Mouse (Mus musculus) intestine, embryonic 14.5 days (tissue): Measurements from ENCODE around the gene Slc35e2. TPM values are rescaled to one million over a fixed set of nuclear protein-coding genes. Genes with fewer than 3 reads are reported as not detected.
"Not testable (repeated sequence)": the region's sequence is repeated elsewhere in the genome, so short reads cannot be mapped to it uniquely, and the experiment has no call there.

Experiments
- ATAC-seq: fragments of 200-750 bp; cut with Nextera tagmentation; replicated peaks from 2 replicates; pipeline ENCODE4 v1.8.0; 2017; ENCODE audit warnings: low read depth, moderate number of reproducible peaks, moderate TSS enrichment, moderate library complexity; ENCODE audit not compliant: low FRiP score, low TSS enrichment
- DNase-seq: peaks from one replicate; pipeline ENCODE4 v3.0.0-alpha.2; 2018; ENCODE audit warnings: low spot score
- H3K27ac ChIP-seq: fragments of 300-500 bp; sonication (generic); 2 replicates; pipeline ENCODE4 v1.5.1; 2014; ENCODE audit warnings: low read depth, mild to moderate bottlenecking, control low read depth
- H3K27me3 ChIP-seq: fragments of 300-500 bp; sonication (generic); replicated peaks from 2 replicates; pipeline ENCODE4 v1.6.1; 2014; ENCODE audit warnings: low read length, control low read depth; ENCODE audit not compliant: control insufficient read depth, insufficient read depth
- H3K36me3 ChIP-seq: fragments of 300-500 bp; sonication (generic); 2 replicates; pipeline ENCODE4 v1.6.1; 2014; ENCODE audit warnings: low read length, control low read depth; ENCODE audit not compliant: control insufficient read depth, insufficient read depth
- H3K4me1 ChIP-seq: fragments of 300-500 bp; sonication (generic); replicated peaks from 2 replicates; pipeline ENCODE4 v1.6.1; 2014; ENCODE audit warnings: low read length, control low read depth, mixed read lengths; ENCODE audit not compliant: control insufficient read depth, insufficient read depth
- H3K4me2 ChIP-seq: fragments of 300-500 bp; sonication (generic); 2 replicates; pipeline ENCODE4 v1.6.1; 2014; ENCODE audit warnings: low read length
- H3K4me3 ChIP-seq: fragments of 300-500 bp; sonication (generic); 2 replicates; pipeline ENCODE4 v1.5.1; 2014; ENCODE audit warnings: low read depth, low read length, control low read depth, mixed read lengths
- H3K9ac ChIP-seq: fragments of 300-500 bp; sonication (generic); 2 replicates; pipeline ENCODE4 v1.6.1; 2014; ENCODE audit warnings: mild to moderate bottlenecking, low read length
- H3K9me3 ChIP-seq: fragments of 300-500 bp; sonication (generic); 2 replicates; pipeline ENCODE4 v1.6.1; 2016; ENCODE audit warnings: low read length, control low read depth; ENCODE audit not compliant: control insufficient read depth
- WGBS: fragments of 180-500 bp; shearing (Covaris S2); extraction: QIAGEN DNeasy Blood & Tissue Kit; methylation state at CpG from one replicate; pipeline ENCODE4 v1.1.7; 2014; 5-methylcytosine and 5-hydroxymethylcytosine counted together
- polyA plus RNA-seq: library from polyadenylated mRNA; unstranded; fragments of >200 nt; fragmentation: Nextera tagmentation; extraction: Ambion mirVana; gene quantifications from 2 replicates; pipeline ENCODE4 v1.2.1, GENCODE M21; 2014

The Slc35e2 gene
- polyA plus RNA-seq, 1 experiment from 2014 or later = 8.5 TPM

DNA sequence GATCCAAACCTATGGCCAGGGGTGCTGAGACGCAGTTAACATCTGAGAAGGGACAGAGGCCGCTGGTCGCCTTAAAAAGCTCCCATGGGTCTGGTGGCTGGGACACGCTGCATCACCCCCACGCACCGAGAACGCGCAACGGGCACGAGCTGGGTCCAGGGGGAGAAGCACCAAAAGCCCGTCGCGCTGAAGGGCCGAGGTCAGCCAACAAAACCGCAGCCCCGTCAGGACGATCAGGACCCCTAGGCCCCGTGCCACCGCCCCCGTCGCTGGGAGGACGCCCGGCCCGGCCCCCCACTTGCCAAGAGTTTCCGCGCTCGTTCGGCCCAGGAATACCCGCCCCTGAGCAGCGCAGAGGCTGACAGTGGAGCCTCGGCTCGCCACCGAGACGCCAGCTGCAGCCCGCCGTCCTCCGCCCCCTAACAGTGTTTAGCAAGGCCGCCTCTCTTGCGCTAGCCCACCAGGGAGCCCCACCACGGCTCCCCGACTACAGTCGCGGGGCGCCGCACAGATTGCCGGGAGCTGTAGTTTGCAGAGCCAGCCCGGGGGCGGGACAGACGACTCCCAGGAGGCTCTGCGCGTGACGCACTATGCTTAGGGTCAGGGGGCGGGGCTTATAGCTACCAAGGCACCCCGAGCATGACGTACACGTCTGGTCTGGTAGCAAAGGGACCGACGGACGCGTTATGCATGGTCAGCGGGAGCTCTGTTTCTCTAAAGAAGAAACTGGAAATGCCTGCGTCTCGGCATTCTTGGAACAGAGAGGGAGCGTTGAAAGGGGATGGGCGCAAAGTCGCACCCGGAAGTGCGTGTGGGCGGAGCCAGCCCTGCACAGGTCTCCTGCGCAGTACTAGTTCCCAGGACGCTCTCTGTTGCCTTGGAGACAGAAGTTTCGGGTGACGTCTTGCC lies 67.7 kb downstream of the Slc35e2 start, which contains the start of gene Mib2:
Mib2 (minus strand) TSS at position 510 of the 909 bp plus-strand sequence.
- Histone ChIP-seq H3K4me3 (peak within 1 kb of the TSS; percentile 82), H3K4me1 (peaks cover 6% of the 10 kb centered on the region; the same call in 1 of the 2 replicates), H3K36me3 (peaks cover 14% of the 10 kb centered on the region), H3K4me2 (peak within 1 kb of the TSS; percentile 88), H3K9ac (peak within 1 kb of the TSS; percentile 72), H3K9me3 (no peaks in the 10 kb centered on the region), H3K27me3 (no peaks in the 10 kb centered on the region), H3K27ac (peak within 1 kb of the TSS; percentile 57)
- under 1% methylated on average over 73 of the region's 73 CpGs for WGBS
- ATAC-seq = peak; percentile 99
- peak; percentile 99 for DNase-seq

DNA sequence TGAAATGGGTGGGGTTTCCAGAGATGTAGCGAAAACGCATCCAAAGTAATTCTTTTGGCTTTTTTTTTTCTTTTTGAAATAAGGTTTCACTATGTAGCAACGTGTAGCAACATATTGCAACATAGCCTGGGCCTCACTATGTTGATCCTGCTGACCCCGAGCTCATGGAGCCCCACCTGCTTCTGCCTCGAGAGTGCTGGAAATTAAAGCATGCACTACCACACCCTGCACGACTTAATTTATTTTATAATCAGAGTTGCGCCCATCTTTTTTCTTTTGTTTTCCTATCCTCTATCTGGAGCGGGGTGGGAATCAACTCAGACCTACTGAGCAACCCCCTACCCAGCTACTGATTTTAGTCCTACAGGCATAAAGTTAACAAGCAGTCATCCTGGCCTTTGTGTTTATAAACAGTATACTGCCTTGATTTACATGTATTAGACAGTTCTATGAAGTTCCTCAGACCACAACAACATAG lies 68.4 kb downstream of the Slc35e2 start:
- Histone ChIP-seq H3K27ac (0 out of 2 replicates have a peak overlapping the region, but pooled peaks have one; percentile 57), H3K9ac (peak overlapping the region; percentile 38), H3K4me1 (peaks cover 6% of the 10 kb centered on the region; the same call in 1 of the 2 replicates), H3K4me3 (peak overlapping the region; percentile 82), H3K27me3 (no peaks in the 10 kb centered on the region), H3K4me2 (peak overlapping the region; percentile 88), H3K36me3 (peaks cover 14% of the 10 kb centered on the region), H3K9me3 (no peaks in the 10 kb centered on the region)
- WGBS = under 1% methylated on average over 8 of the region's 8 CpGs
- ATAC-seq (peak; percentile 43; the same call in 1 of the 2 replicates), DNase-seq (no peak)

DNA sequence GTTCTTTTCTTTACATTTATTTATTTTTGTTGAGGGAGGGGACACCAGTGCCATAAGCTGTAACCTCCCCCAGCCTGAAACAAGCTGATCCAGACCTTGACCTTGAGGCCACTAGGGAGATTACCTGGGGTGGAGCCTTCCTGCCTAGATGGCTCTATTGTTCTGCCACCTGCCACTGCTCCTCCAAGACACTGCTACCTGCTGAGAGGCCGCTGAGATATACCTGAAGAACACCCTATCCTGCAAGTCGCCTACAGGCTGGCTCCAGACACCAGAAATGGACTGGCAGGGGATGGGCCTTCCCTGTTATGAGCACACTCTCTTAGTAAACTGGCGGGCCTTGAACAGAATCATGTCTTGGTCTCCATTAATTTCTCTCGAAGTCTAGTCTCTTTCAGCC lies 69.0 kb downstream of the Slc35e2 start:
- ATAC-seq = not testable (repeated sequence)

DNA sequence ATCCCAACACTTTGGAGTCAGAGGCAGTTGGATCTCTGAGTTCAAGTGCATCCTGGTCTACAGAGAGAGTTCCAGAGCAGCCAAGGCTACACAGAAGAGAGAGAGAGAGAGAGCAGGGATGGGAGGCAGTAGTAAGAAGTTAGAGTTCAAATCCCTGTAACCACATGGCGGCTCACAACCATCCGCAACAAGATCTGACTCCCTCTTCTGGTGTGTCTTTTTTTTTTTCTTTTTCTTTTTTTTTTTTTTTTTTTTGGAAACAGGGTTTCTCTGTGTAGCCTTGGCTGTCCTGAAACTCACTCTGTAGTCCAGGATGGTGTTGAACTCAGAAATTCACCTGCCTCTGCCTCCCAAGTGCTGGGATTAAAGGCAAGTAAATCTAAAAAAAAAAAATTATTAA lies 70.9 kb downstream of the Slc35e2 start:
- H3K27me3 ChIP-seq = no peaks in the 10 kb centered on the region
- no peak overlapping the region for H3K9ac ChIP-seq
- H3K4me1 ChIP-seq = peaks cover 6% of the 10 kb centered on the region; the same call in 1 of the 2 replicates
- no peak for ATAC-seq
- H3K4me3 ChIP-seq = no peak overlapping the region
- DNase-seq = no peak
- 55% methylated on average over 2 of the region's 2 CpGs for WGBS
- H3K36me3 ChIP-seq = no peaks in the 10 kb centered on the region
- no peak overlapping the region for H3K4me2 ChIP-seq
- H3K27ac ChIP-seq = no peak overlapping the region
- no peaks in the 10 kb centered on the region for H3K9me3 ChIP-seq

More for the DNA sequence above, 69.0 kb downstream of the Slc35e2 start:
- DNase-seq, H3K27me3 ChIP-seq, H3K4me3 ChIP-seq, H3K9me3 ChIP-seq, H3K4me1 ChIP-seq, H3K27ac ChIP-seq, H3K9ac ChIP-seq, H3K4me2 ChIP-seq: not testable (repeated sequence)
- 62% methylated on average over 4 of the region's 4 CpGs for WGBS
- H3K36me3 ChIP-seq = peaks cover 12% of the 10 kb centered on the region

Other genes starting within 250 kb of the Slc35e2 start
- 21.9 and 24.1 TPM in 2 replicates for gene Prkcz, start 240.1 kb upstream of the Slc35e2 start, polyA plus RNA-seq
- gene Gabrd, start 203.3 kb upstream of the Slc35e2 start, polyA plus RNA-seq = 0.18 TPM in 1 of 2 replicates, not detected in the other
- gene Cfap74, start 192.2 kb upstream of the Slc35e2 start, polyA plus RNA-seq = 1.8 and 3.0 TPM in 2 replicates
- 0.40 and 0.46 TPM in 2 replicates for gene Tmem52, start 132.3 kb upstream of the Slc35e2 start, polyA plus RNA-seq
- 503 and 504 TPM in 2 replicates for gene Gnb1, start 110.1 kb upstream of the Slc35e2 start, polyA plus RNA-seq
- 93.6 and 99.6 TPM in 2 replicates for gene Nadk, start 39.0 kb upstream of the Slc35e2 start, polyA plus RNA-seq
- gene Cdk11b, start 23.4 kb downstream of the Slc35e2 start, polyA plus RNA-seq = 48.7 and 52.6 TPM in 2 replicates
- not detected in 2 replicates for gene Gm10563, start 44.0 kb downstream of the Slc35e2 start, polyA plus RNA-seq
- gene Mmp23, start 52.0 kb downstream of the Slc35e2 start, polyA plus RNA-seq = 30.3 and 31.1 TPM in 2 replicates
- gene Mib2, start 67.8 kb downstream of the Slc35e2 start, polyA plus RNA-seq = 17.4 and 19.7 TPM in 2 replicates
- gene Fndc10, start 92.9 kb downstream of the Slc35e2 start, polyA plus RNA-seq = 2.0 and 3.1 TPM in 2 replicates
- gene Ssu72, start 103.4 kb downstream of the Slc35e2 start, polyA plus RNA-seq = 149 and 151 TPM in 2 replicates
- 0.55 and 0.60 TPM in 2 replicates for gene Tmem240, start 133.4 kb downstream of the Slc35e2 start, polyA plus RNA-seq
- 134 and 136 TPM in 2 replicates for gene Atad3a, start 159.7 kb downstream of the Slc35e2 start, polyA plus RNA-seq
- 16.4 and 16.6 TPM in 2 replicates for gene Vwa1, start 173.3 kb downstream of the Slc35e2 start, polyA plus RNA-seq
- 0.55 and 0.69 TPM in 2 replicates for gene Tmem88b, start 184.5 kb downstream of the Slc35e2 start, polyA plus RNA-seq
- not detected in 2 replicates for gene Ankrd65, start 189.0 kb downstream of the Slc35e2 start, polyA plus RNA-seq
- gene Mrpl20, start 201.5 kb downstream of the Slc35e2 start, polyA plus RNA-seq = 237 and 246 TPM in 2 replicates
- gene Ccnl2, start 211.1 kb downstream of the Slc35e2 start, polyA plus RNA-seq = 161 and 192 TPM in 2 replicates
- 133 and 151 TPM in 2 replicates for gene Aurkaip1, start 229.9 kb downstream of the Slc35e2 start, polyA plus RNA-seq
- 60.0 and 73.3 TPM in 2 replicates for gene Mxra8, start 238.3 kb downstream of the Slc35e2 start, polyA plus RNA-seq
- 7.3 and 7.8 TPM in 2 replicates for gene Dvl1, start 246.0 kb downstream of the Slc35e2 start, polyA plus RNA-seq